Mouse (Mus musculus): Measurements from ENCODE around the gene Chst4.

DNA sequence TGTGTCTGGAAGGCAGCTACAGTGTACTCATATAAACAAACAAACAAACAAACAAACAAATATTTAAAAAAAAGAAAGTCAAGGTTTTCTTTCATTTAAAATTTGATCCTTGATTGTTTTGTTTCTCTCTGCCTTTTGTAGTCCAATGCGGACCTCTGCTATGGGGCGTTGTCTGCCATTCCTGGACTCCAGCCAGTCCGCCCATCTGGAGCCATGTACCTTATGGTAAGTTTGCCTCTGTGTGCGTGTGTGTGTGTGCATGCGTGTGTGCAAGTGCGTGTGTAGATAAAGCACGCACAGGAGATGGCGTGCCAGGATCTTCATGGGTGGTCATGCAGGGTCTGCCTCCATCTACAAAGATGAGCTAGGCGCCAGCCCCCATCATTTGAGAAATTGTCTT, 42.2 kb downstream of the Chst4 start:
- TF ChIP-seq POLR2A (IDR thresholded peaks at IDR 0.05; ENCODE audit: borderline replicate concordance, low read depth, low read length) = no peak
- TF ChIP-seq CTCF (IDR thresholded peaks at IDR 0.05; ENCODE audit: low read depth, low read length) = no peak
